Mouse (Mus musculus) cerebellum, adult 18-20 months (tissue): ENCODE measurements around the gene Cpne2.

ENCODE experiments used
- DNase-seq, 2 experiments: peaks; one replicate each; pipeline ENCODE4 v3.0.0; 2021

Gene Cpne2

DNA sequence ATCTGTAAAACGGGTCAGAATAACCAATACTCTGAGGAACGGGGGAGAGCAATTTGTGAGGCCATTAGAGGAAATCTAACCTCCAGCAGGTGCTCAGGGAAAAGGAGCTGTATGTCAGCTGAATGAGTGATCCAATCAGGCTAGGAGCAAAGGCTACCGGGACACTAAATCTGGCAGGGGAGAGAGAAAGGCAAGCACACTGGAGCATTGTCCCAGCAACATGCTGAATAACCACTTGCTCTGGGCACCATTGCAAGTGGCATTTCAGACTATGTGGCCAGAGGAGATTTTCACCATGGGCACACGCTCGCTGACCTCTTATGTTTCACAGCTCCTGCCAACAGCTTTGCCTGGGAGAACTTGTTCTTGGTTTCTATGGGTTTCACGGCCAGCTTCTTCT is 49.8 kb downstream of the Cpne2 start:
- DNase-seq = no peak

DNA sequence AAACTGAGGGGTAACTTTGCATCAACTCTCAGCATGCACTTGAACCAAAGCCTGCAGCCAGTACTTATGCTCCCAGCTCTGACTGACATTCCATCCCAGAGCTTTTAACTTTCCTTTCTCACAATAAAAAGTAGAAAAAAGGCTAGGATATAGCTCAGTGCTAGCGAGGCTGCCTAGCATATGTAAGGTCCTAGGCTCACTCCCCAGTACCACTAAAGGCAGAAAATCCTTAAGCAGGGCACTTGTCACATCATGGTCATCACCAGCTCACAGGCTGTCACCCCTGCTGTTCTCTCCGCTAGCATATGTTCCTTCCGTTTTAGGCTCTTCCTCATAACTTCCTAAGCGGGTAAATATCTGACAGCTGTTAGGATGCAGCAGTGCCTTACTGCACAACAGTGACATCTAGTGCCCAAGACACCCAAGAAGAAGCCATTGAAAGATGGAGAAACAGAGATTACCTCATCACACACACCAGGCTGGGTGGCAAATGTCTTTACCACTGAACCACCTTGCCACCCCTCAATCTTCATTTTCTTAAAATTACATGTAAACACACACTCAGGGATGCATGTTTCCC is 51.5 kb downstream of the Cpne2 start:
- peak; percentile 25 to 34 for DNase-seq

DNA sequence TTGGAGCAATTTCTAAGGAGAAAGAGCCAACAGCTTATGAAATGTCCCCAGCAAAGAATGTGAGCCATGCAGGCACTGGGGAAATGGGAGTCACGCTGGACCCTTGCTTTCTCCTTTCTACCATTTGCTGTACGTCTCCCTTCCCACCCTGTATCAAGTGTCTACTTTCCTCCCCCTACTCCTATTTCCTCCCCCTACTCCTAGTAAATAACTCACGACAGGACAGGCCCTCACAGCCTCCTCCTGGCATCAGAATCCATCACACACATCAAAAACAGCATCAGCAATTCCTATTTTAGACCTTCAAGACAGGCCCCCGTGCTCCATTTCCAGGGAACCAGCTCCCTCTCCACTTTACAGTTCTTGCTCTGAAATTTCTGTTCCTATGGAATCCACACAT is 58.9 kb downstream of the Cpne2 start:
- no peak for DNase-seq

DNA sequence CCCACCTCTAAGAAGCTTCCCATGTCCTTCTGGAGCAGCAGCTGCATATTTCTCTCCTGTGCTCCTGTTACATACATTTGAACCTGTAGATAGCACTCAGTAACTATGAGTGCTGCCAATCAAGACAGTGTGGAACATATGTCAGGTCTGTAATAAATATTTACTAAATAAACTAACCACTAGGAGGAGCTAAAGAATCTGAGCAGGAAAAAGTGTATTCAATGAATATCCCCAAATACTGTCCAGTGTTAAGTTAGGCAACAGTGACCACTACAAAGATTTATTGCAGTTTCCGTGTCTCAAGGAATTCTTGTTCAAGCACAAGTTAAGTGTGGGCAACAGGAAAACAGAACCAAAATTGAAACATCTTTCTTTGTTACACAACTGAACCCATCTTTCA is 61.4 kb downstream of the Cpne2 start:
- no peak for DNase-seq

DNA sequence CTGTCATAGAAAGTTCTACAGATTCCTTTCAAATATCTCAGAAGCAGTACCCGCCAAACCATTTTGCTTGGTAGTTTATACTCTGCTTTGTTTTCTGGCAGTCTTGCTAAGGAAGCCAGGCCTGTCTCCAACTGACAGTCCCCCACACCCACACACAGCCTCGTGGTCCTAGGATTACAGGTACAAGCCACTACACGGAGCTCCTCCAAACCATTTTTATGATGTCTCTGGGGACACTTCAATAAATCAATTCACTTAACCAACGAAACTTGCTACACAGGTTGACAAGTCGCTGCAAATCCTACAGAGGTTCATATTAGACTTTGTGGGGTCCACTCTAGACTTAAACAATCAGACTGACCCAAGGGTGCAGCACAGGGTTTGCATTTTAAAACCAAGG is 67.7 kb downstream of the Cpne2 start:
- no peak for DNase-seq

DNA sequence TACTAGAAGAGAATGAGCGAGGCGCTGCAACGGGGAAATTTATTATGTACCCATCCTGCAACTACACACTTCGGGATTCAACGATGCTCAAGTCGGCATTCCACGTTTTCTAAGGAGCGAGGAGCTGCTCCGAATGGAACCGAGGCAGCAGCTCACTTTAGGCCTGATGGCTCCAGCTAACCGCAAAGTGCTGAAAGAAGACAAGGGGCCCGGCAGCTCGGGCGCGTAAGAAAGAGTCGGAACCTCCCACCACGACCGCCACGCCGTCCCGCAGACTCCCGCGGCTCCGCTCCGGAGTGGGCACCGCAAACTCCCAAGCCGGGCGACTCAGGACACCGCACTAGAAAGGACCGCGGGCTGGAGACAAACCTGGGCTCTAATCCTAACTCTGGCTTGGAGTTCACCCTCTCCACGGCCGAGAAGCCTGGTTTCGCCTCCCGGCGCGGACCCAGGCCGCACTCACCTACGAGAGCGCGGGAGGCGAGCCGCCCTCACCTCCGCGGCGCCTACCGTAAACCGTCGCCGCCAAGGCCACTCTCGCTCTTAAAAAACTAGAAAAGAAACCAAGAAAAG is 68.3 kb downstream of the Cpne2 start:
- peak in 1 of 2 experiments; percentile 26 for DNase-seq

DNA sequence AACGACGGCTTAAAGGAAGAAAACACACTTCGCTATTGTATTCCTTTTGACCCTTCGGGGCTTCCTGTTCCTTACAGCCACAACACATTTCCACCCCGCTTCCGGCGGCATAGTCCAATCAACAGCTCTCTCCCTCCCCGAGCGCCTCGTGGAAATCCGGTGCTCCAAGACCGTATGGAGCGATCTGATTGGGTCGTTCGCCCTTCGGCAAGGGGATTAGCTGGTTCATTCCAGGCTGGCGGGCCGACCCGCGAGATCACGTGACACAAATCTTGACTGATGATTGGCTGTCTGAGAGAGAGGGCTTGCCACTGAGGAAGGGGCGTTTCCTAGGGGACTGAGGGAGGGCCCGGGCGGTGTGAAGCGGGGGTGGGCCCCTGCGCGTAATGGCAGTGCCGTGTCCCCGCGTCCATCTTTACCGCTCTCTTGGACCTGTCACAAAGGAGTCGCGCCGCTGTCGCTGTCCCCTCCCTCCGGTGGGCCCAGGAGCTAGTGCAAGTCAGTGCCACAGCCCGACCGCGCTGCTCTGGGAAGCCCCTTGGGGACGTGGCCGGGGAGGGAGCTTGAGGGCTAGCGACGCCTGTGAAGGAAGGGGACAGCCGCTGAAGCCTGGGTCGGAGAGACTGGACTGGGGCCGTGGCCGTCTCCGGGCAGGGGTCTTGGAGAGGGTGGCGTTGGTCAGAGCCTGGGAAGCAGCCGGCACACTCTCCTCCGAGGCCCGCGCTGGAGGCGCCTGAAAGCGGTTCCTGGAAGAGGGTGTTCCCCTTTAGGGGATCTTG is 69.0 kb downstream of the Cpne2 start, which contains the start of the genes Rspry1 and Fam192a:
Rspry1 (plus strand) TSS at position 331 of the 779 bp plus-strand sequence.
Fam192a (minus strand) TSS at position 391 of the 779 bp plus-strand sequence.
- DNase-seq = peak; percentile 98 to 100

DNA sequence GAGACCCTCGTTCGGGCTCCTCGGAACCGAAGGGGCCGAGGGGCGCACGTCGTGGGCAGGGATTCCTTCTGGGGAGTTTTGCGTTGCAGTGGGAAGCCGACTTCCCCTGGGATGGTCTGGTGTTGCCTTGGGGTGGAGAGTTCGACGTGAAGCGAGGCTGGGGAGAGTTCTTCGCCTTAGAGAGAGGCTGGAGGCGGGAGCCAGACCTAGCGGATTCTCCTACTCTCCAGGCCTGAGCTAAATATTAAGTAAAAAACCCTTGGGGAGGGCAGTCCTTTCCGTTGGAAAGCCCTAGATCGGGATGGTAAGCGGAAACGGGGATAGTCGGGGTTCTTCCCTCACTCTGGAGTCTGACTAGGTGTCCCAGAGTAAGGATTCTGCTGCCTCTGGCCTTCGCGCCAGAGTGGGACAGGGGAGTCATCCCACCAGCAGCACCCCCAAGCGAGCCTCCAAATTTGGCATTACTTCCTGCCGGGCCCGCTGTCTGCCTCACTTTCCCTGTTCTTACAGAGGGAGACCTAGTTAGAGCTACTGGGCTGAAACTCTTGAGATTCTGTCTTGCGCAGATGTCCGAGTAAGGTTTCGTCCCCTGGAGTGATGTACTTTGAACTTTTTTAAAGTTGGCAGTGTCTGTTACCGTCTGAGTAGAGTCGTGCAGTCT is 69.8 kb downstream of the Cpne2 start:
- DNase-seq = peak; percentile 11 to 17

DNA sequence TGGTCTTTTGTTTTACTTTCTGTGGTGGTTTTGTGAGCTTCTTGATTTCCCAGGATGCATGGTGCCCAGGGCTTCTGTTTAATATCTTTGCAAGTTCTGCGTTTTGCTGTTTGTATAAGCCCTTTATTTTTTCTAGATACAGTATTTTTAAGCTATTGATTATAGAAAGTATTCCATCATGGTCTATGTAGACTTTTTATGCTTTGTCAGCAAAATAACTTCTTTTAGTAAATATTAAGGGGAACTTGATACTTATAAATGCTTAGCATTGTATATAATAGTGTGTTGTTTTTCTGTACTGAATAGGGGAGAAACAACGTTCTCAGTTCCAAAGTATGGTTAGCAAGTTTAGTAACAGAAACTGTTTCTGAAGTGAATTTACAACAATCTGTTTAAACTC is 71.2 kb downstream of the Cpne2 start:
- DNase-seq = no peak

DNA sequence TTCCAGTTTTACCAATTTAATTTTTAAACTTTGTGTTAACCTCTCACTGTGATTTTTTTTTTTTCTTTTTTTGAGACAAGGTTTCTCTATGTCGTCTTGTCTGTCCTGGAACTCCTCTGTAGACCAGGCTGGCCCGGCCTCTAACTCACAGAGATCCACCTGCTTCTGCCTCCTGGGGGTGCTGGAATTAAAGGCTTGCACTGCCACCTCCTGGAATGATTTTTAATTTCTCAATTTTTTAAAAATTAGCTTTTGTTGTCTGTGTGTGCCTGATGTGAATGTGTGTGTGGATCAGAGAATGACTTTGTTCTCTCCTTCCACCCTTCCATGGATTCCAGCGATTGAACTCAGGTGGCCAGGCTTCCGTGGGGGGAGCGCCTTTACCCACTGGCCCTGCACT is 74.3 kb downstream of the Cpne2 start:
- no peak for DNase-seq
